Mouse (Mus musculus): ENCODE measurements around the gene Car2. TPM values are rescaled to one million over a fixed set of nuclear protein-coding genes. Genes with fewer than 3 reads are reported as not detected.

Gene Car2
- polyA plus RNA-seq, 1 experiment from 2014 or later: 31.4 TPM

DNA sequence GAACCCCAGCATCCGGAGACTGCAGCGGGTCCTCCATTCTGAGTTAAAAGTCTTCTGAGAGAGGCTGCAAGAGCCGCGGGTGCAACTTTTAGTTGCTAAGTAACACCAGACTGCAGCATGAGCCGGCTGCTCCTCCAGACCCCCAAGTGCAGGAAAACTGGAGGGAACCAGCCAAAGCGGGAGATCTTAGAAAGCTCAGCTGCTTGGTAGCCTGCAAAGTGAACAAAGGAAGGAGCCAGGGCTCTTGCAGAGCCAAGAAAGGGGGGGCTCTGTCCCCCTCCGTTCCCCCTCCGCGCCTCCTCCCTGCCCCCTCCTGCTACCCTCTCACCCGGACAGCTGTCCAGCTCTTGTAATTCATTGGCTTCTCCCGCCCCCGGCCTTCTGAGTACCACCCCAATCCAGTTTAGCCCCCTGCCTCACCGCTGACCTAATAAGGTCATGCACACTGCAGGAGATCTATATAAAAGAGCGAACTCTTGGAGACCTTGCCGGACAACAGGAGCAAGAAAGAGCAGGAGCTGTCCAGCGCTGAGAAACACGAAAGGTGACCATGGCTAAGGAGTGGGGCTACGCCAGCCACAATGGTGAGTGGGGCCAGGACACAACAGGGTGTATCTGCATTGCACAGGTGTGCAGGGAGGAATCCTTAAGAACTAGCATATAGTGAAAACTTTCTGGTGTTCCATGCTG lies 22.9 kb upstream of the Car2 start, which contains the start of gene Car3:
Gene Car3, plus strand, starts transcription at position 491 of the 690 bp plus-strand sequence.
- Histone ChIP-seq H3K4me1 (replicated peaks) (peaks cover 16% of the 10 kb centered on the region), H3K27me3 (0 out of 2 replicates have a peak, but pooled peaks cover 4% of the 10 kb centered on the region), H3K9ac (peak within 1 kb of the TSS; percentile 70), H3K4me2 (peak within 1 kb of the TSS; percentile 89), H3K4me3 (peak within 1 kb of the TSS; percentile 44), H3K36me3 (no peaks in the 10 kb centered on the region), H3K9me3 (no peaks in the 10 kb centered on the region), H3K27ac (no peak within 1 kb of the TSS)
- ATAC-seq (ENCODE audit: low FRiP score): peak; percentile 91
- 3% methylated on average over 18 of the region's 18 CpGs for WGBS

DNA sequence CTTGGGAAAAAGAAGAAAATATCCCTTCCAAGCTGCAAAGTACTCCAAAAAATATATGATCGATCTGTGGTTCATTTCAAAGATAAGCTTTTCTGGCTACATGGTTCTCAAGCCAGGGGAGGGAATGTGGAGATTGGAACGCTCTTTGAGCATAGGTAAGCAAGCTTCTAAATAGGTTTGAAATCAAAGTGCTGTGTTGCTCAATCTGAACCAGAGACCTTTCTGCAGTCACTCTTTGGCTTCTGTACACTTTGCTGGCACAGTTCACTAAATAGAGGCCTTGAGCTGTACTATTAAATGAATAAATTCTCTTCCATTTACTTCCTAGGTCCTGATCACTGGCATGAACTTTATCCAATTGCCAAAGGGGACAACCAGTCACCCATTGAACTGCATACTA lies 22.2 kb upstream of the Car2 start:
- Histone ChIP-seq H3K27ac (no peak overlapping the region), H3K9me3 (no peaks in the 10 kb centered on the region), H3K4me3 (no peak overlapping the region), H3K4me2 (no peak overlapping the region), H3K36me3 (no peaks in the 10 kb centered on the region), H3K27me3 (0 out of 2 replicates have a peak, but pooled peaks cover 4% of the 10 kb centered on the region), H3K9ac (no peak overlapping the region), H3K4me1 (replicated peaks) (peaks cover 16% of the 10 kb centered on the region)
- ATAC-seq (ENCODE audit: low FRiP score): no peak
- 96% methylated on average over 2 of the region's 2 CpGs for WGBS

DNA sequence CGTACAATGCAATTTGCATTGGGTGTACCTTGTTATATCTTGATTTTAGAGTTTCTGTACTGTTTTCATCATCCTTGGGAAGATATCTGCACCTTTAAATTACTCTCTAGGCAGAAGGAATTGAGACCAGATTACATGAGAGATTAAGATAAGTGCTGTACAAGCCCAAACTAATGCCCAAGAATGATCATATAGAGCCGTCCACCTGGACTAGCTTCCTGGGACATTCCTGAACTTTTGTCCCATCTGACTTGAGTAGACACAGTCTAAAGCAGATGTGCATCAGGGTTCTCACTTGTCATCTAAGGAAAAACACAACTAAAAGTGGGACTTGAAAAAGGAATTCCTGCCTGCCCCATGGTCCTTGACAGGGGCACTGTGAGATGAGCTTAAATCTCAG lies 20.1 kb upstream of the Car2 start:
- H3K36me3 ChIP-seq: no peaks in the 10 kb centered on the region
- H3K9me3 ChIP-seq: no peaks in the 10 kb centered on the region
- no peak for ATAC-seq (ENCODE audit: low FRiP score)
- H3K4me1 ChIP-seq (replicated peaks): peaks cover 16% of the 10 kb centered on the region
- no peak overlapping the region for H3K9ac ChIP-seq
- no peak overlapping the region for H3K27ac ChIP-seq
- H3K27me3 ChIP-seq: 0 out of 2 replicates have a peak, but pooled peaks cover 4% of the 10 kb centered on the region
- no peak overlapping the region for H3K4me2 ChIP-seq
- 84% methylated on average over 2 of the region's 2 CpGs for WGBS
- no peak overlapping the region for H3K4me3 ChIP-seq

DNA sequence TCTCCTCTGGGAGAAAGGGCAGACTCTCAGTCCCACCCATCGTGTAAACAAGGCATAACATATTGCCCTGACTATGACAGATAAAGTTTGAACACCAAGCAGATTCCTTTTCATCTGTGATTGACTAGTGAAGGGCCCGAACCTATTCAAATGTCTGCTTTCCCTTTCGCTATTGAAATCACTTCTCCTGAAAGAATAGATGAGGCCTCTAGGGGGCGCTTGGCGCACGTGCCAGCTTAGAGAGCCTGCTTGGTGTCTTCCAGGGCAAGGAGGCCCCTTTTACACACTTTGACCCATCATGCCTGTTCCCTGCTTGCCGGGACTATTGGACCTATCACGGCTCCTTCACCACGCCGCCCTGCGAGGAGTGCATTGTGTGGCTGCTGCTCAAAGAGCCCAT lies 16.3 kb upstream of the Car2 start:
- no peak overlapping the region for H3K4me3 ChIP-seq
- no peaks in the 10 kb centered on the region for H3K9me3 ChIP-seq
- peak; percentile 64 for ATAC-seq (ENCODE audit: low FRiP score)
- no peak overlapping the region for H3K27ac ChIP-seq
- no peak overlapping the region for H3K4me2 ChIP-seq
- no peak overlapping the region for H3K9ac ChIP-seq
- H3K27me3 ChIP-seq: no peaks in the 10 kb centered on the region
- H3K36me3 ChIP-seq: no peaks in the 10 kb centered on the region
- H3K4me1 ChIP-seq (replicated peaks): no peaks in the 10 kb centered on the region
- 17% methylated on average over 11 of the region's 11 CpGs for WGBS

DNA sequence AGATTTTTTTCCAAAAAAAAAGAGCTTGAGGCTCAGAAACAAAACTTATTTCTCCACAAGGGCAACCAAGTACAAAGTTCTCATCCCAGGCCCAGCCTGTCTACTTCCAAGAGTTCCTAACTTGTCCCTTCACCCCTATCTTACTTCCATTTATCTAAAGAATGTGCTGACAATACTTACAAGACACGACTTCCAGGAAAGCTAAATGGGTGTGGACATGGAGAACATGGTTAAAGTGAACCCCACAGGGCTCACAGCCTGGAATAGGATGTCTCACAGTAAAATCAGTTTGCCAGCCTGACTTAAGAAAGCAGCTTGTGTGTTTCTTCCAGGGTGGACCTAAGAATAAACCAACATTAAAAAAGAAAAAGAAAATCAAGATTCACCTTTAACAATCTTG lies 15.5 kb upstream of the Car2 start:
- H3K9me3 ChIP-seq: no peaks in the 10 kb centered on the region
- no peak overlapping the region for H3K9ac ChIP-seq
- 79% methylated on average over 1 of the region's 1 CpGs for WGBS
- no peak overlapping the region for H3K4me2 ChIP-seq
- ATAC-seq (ENCODE audit: low FRiP score): no peak
- H3K27me3 ChIP-seq: no peaks in the 10 kb centered on the region
- H3K27ac ChIP-seq: no peak overlapping the region
- H3K4me3 ChIP-seq: no peak overlapping the region
- no peaks in the 10 kb centered on the region for H3K36me3 ChIP-seq
- no peaks in the 10 kb centered on the region for H3K4me1 ChIP-seq (replicated peaks)

DNA sequence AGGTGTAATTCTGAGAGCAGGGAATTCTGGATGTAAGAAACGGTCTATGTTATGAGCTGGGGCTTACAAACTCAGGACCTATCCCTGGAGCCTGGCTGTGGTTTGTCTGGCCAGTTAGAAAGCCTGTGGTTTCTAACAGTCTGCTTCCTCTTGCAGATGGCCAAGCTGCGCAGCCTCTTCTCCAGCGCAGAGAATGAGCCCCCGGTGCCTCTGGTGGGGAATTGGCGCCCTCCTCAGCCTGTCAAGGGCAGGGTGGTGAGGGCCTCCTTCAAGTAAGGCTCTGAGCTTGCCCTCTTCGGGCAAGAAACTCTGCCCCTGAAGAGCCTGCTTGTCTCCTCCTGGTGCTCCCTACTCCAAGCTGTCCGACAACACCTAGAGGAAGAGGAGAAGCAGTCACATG lies 14.7 kb upstream of the Car2 start:
- Histone ChIP-seq H3K9me3 (no peaks in the 10 kb centered on the region), H3K36me3 (no peaks in the 10 kb centered on the region), H3K4me1 (replicated peaks) (no peaks in the 10 kb centered on the region), H3K4me2 (no peak overlapping the region), H3K27me3 (no peaks in the 10 kb centered on the region), H3K27ac (no peak overlapping the region), H3K9ac (no peak overlapping the region), H3K4me3 (no peak overlapping the region)
- WGBS: 61% methylated on average over 7 of the region's 7 CpGs
- ATAC-seq (ENCODE audit: low FRiP score): no peak

DNA sequence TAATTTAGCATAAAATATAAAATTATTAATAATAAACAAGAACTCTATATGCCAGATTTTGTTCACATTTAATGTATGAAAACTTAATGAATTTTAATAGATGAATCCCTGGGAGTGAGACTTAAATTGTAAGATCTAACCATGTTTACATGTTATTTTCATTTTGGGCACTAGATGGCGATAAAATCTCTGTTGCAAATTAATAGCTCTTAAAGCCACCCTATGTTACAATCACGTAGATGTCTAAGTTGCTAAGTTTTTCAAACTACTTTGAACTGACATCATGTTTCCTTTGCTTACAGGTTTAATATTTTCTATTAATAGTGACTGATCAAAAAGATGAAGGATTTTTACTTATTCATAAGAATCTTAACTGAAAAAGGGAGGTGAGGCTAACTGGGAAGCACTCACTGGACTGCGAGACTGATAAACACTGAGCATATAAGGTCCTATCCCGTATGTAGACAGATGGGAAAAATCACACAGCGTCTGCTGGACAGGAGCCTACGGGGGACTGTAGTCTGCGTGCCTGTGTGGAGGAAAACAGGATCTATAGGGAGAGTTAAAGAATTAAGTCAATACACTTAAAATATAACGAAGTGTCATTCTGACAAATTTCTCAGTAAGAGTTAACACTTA lies 11.6 kb upstream of the Car2 start:
- Histone ChIP-seq H3K36me3 (no peaks in the 10 kb centered on the region), H3K27me3 (no peaks in the 10 kb centered on the region), H3K9ac (no peak overlapping the region), H3K27ac (no peak overlapping the region), H3K4me2 (no peak overlapping the region), H3K4me3 (no peak overlapping the region), H3K4me1 (replicated peaks) (no peaks in the 10 kb centered on the region), H3K9me3 (no peaks in the 10 kb centered on the region)
- ATAC-seq (ENCODE audit: low FRiP score): no peak
- 50% methylated on average over 8 of the region's 8 CpGs for WGBS

DNA sequence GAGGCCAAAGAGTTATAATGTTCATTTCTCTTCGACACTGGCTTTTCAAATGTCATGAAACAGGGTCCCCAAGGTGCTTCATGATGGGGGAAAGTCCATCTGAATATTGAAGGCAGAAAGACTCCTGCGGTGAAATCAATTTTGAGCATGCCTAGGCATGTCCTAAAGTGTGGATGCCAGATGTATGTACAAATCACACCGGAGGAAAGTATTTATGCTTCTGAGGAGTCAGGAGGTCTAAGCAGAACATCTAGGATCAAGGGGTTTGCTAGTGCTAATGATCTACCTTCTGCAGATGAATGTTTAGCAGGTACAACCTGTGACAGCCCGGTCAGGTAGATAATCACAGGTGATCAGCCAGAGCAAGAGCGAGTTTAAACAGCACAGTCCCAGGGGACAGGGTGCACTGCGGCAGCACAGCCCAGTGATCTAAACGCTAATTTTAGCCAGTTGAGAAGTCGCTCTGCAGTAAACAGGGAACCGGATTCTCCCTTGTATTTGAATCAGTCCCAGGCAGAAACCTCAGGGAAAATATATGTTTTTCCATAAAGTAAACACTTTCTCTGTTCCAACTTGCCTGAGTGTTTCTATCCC lies 9.7 kb upstream of the Car2 start:
- H3K9me3 ChIP-seq: no peaks in the 10 kb centered on the region

DNA sequence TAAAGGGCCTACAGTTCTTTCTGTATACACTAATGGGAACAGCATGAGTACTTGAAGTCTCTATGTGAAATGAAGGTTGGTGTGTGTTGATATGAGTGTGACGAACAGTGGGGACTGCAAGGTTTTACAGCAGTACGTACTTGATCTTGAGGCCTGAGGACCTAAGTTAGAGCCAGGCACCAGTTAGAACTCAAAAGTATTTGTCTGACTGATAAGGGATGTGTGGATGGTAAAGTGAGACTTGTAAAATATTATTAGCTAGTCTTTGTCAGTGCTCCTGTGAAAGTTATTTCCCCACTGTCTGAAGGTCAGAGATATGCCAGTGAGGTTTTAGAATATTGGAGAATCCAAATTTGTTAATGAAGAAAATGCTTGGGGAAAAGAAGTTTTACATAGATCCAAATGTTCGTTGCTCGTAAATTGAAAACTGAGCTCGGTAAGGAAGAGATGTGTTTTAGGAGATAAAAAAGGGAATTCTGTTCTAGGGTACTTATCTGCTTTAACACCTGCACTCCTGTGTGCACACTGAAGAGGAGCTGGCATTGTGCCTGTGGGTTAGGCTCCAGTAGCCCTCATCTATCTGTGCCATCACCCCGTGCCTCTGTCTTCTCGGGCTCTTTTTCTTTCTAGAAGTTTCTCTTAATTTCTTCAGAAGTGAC lies 8.7 kb upstream of the Car2 start:
- Histone ChIP-seq H3K27me3 (no peaks in the 10 kb centered on the region), H3K27ac (no peak overlapping the region), H3K9ac (no peak overlapping the region), H3K4me3 (no peak overlapping the region), H3K9me3 (no peaks in the 10 kb centered on the region), H3K4me1 (replicated peaks) (no peaks in the 10 kb centered on the region), H3K4me2 (no peak overlapping the region), H3K36me3 (no peaks in the 10 kb centered on the region)
- ATAC-seq (ENCODE audit: low FRiP score): no peak
- WGBS: 92% methylated on average over 7 of the region's 7 CpGs

More for the DNA sequence above, 9.7 kb upstream of the Car2 start:
- H3K27ac ChIP-seq: no peak overlapping the region
- H3K36me3 ChIP-seq: no peaks in the 10 kb centered on the region
- 75% methylated on average over 9 of the region's 9 CpGs for WGBS
- H3K4me1 ChIP-seq (replicated peaks): no peaks in the 10 kb centered on the region
- ATAC-seq (ENCODE audit: low FRiP score): no peak
- H3K4me2 ChIP-seq: no peak overlapping the region
- H3K9ac ChIP-seq: no peak overlapping the region
- no peak overlapping the region for H3K4me3 ChIP-seq
- no peaks in the 10 kb centered on the region for H3K27me3 ChIP-seq

DNA sequence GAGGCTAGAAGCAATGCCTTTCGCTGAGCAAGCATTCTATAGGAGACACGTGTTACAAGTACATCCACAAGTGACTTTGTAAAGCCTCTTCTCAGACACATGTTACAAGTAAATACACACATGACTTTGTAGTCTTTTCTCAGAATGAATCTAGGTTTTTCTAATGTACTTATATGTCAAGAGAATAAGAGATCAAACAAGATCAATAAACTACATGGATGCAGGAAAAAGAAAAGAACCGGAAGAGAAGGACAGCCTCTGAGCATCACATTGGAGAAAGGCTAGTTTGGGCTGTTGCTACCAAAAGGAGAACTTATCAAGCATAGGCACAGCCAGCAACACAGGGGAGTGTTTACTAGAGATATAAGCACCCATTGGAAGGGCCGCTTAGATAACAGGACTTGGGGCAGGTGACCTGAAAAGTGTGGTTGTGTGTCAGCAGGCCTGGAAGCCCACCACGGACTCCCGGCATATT lies 7.3 kb upstream of the Car2 start:
- H3K27me3 ChIP-seq: no peaks in the 10 kb centered on the region
- 80% methylated on average over 6 of the region's 6 CpGs for WGBS

DNA sequence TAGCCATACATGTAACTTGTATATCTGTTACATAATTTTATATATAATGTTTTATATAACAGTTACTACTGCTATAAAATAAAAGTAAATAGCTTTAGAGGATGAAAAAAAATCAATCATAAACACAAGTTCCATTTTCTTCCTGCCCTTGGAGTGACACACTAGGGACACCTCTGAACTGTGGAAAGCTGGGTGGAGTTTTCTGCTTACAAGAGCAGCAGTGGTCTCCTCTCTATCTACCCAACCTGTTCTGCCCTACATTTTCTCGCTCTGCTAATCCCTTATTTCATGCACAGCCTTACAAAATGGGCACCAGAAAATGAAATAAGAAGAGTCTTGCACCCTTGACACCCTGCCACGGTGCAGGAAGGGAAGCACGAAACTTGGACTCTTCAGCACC lies 6.8 kb upstream of the Car2 start:
- H3K4me1 ChIP-seq (replicated peaks): no peaks in the 10 kb centered on the region
- no peak for ATAC-seq (ENCODE audit: low FRiP score)
- WGBS: 86% methylated on average over 3 of the region's 3 CpGs

More for the DNA sequence above, 7.3 kb upstream of the Car2 start:
- Histone ChIP-seq H3K9me3 (no peaks in the 10 kb centered on the region), H3K4me2 (no peak overlapping the region), H3K36me3 (no peaks in the 10 kb centered on the region), H3K9ac (no peak overlapping the region), H3K4me3 (no peak overlapping the region), H3K4me1 (replicated peaks) (no peaks in the 10 kb centered on the region), H3K27ac (no peak overlapping the region)
- no peak for ATAC-seq (ENCODE audit: low FRiP score)

DNA sequence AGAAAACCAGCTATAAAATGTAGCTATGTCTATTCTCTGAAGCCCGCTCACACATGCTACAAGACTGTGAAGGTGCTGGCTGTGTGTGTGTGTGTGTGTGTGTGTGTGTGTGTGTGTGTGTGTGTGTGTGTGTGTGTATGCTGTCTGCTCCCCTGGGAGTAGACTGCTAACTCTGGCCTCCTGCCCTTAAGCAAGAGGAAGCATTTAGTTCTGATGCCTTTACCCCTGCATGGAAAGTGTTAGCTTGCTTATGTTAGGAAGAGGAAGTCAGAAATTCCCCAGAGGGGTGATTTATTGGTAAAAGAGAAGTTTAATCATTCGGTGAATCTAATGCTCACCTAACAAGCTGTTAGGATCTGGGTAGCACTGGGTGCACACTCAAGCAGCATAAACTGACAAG lies 5.8 kb upstream of the Car2 start:
- H3K27ac ChIP-seq: no peak overlapping the region
- H3K36me3 ChIP-seq: no peaks in the 10 kb centered on the region
- no peak overlapping the region for H3K4me3 ChIP-seq
- H3K4me2 ChIP-seq: no peak overlapping the region
- no peak for ATAC-seq (ENCODE audit: low FRiP score)
- 0 out of 2 replicates have a peak, but pooled peaks cover 3% of the 10 kb centered on the region for H3K27me3 ChIP-seq
- 89% methylated on average over 2 of the region's 2 CpGs for WGBS
- H3K4me1 ChIP-seq (replicated peaks): no peaks in the 10 kb centered on the region
- H3K9me3 ChIP-seq: no peaks in the 10 kb centered on the region
- H3K9ac ChIP-seq: no peak overlapping the region

More for the DNA sequence above, 6.8 kb upstream of the Car2 start:
- H3K4me2 ChIP-seq: no peak overlapping the region
- H3K36me3 ChIP-seq: no peaks in the 10 kb centered on the region
- no peaks in the 10 kb centered on the region for H3K9me3 ChIP-seq
- no peak overlapping the region for H3K27ac ChIP-seq
- H3K27me3 ChIP-seq: no peaks in the 10 kb centered on the region
- H3K9ac ChIP-seq: no peak overlapping the region
- no peak overlapping the region for H3K4me3 ChIP-seq
